Mouse (Mus musculus): ENCODE data around the gene B130006D01Rik. TPM values are rescaled to one million over a fixed set of nuclear protein-coding genes. Genes with fewer than 3 reads are reported as not detected.

Gene B130006D01Rik
- polyA plus RNA-seq, 1 experiment from 2014 or later: 0.91 TPM

- no peaks in the 10 kb centered on the region for H3K9me3 ChIP-seq (ENCODE audit: control insufficient read depth, low read length)
- H3K4me3 ChIP-seq (ENCODE audit: control insufficient read depth in 1 of 2, insufficient read depth in 1 of 2, low read depth in 1 of 2, low read length in 2 of 2): no peak overlapping the region
- H3K36me3 ChIP-seq (ENCODE audit: control insufficient read depth, insufficient read depth, low read length): no peaks in the 10 kb centered on the region
- H3K4me1 ChIP-seq (ENCODE audit: control insufficient read depth in 2 of 2, insufficient read depth in 2 of 2, low read length in 2 of 2): no peaks in the 10 kb centered on the region
- WGBS: 68% methylated on average over 4 of the region's 4 CpGs
- no peaks in the 10 kb centered on the region for H3K27me3 ChIP-seq (ENCODE audit: control insufficient read depth, insufficient read depth, low read length)
- H3K9ac ChIP-seq (ENCODE audit: low read length): no peak overlapping the region
- ATAC-seq (ENCODE audit: insufficient number of reproducible peaks, insufficient read depth, low FRiP score, low read depth): no peak
- peak overlapping the region in 1 of 2 experiments; percentile 24; a peak in 1 of 4 replicates for H3K27ac ChIP-seq (replicated peaks in 1 of 2; ENCODE audit: control insufficient read depth in 1 of 2, insufficient read depth in 1 of 2, low read depth in 2 of 2, low read length in 2 of 2)
- H3K4me2 ChIP-seq (ENCODE audit: low read length): no peak overlapping the region
Measured at GRCm38 (mm10) chr11:95704970-95705330, 18.4 kb upstream of the B130006D01Rik start.

DNA sequence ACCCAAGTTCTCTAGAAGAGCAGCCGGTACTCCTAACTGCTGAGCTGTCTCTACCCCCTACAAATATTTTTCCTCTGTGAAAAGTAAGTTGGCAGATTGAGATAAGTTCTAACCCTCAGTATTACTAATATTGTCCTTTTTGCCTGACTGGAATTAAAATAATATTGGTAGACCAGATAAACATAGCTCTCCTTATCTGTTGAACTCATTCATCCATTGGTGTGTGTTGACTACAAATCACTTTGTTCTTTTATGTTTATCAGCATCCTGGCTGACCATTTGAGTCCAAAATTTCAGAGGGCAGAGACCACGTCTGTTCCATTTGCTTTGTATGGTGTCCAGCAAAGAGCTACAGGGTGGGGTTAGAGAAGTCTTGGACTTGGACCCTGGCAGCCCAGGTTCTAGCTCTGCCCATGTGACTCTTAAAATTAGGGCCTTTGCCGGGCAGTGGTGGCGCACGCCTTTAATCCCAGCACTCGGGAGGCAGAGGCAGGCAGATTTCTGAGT, 13.8 kb upstream of the B130006D01Rik start:
- Histone ChIP-seq H3K4me2 (ENCODE audit: low read length) (no peak overlapping the region), H3K27me3 (ENCODE audit: control insufficient read depth, insufficient read depth, low read length) (no peaks in the 10 kb centered on the region), H3K9ac (ENCODE audit: low read length) (no peak overlapping the region), H3K4me1 (ENCODE audit: control insufficient read depth in 2 of 2, insufficient read depth in 2 of 2, low read length in 2 of 2) (peaks cover 7 to 17% of the 10 kb centered on the region in 2 experiments), H3K9me3 (ENCODE audit: control insufficient read depth, low read length) (no peaks in the 10 kb centered on the region), H3K27ac (replicated peaks in 1 of 2; ENCODE audit: control insufficient read depth in 1 of 2, insufficient read depth in 1 of 2, low read depth in 2 of 2, low read length in 2 of 2) (no peak overlapping the region), H3K4me3 (ENCODE audit: control insufficient read depth in 1 of 2, insufficient read depth in 1 of 2, low read depth in 1 of 2, low read length in 2 of 2) (no peak overlapping the region), H3K36me3 (ENCODE audit: control insufficient read depth, insufficient read depth, low read length) (no peaks in the 10 kb centered on the region)
- 86% methylated on average over 6 of the region's 6 CpGs for WGBS
- ATAC-seq (ENCODE audit: insufficient number of reproducible peaks, insufficient read depth, low FRiP score, low read depth): no peak

- WGBS: 76% methylated on average over 7 of the region's 7 CpGs
- no peak for ATAC-seq (ENCODE audit: insufficient number of reproducible peaks, insufficient read depth, low FRiP score, low read depth)
Measured at GRCm38 (mm10) chr11:95710478-95710877, 12.9 kb upstream of the B130006D01Rik start.

GRCm38 (mm10) chr11:95712085-95712562, 11.3 kb upstream of the B130006D01Rik start:
- Histone ChIP-seq H3K27me3 (ENCODE audit: control insufficient read depth, insufficient read depth, low read length) (no peaks in the 10 kb centered on the region), H3K4me3 (ENCODE audit: control insufficient read depth in 1 of 2, insufficient read depth in 1 of 2, low read depth in 1 of 2, low read length in 2 of 2) (peak overlapping the region; percentile 75 to 88), H3K9ac (ENCODE audit: low read length) (peak overlapping the region; percentile 96), H3K4me2 (ENCODE audit: low read length) (peak overlapping the region; percentile 99), H3K9me3 (ENCODE audit: control insufficient read depth, low read length) (no peaks in the 10 kb centered on the region), H3K27ac (replicated peaks in 1 of 2; ENCODE audit: control insufficient read depth in 1 of 2, insufficient read depth in 1 of 2, low read depth in 2 of 2, low read length in 2 of 2) (peak overlapping the region; percentile 68 to 95), H3K36me3 (ENCODE audit: control insufficient read depth, insufficient read depth, low read length) (no peaks in the 10 kb centered on the region), H3K4me1 (ENCODE audit: control insufficient read depth in 2 of 2, insufficient read depth in 2 of 2, low read length in 2 of 2) (peaks cover 7 to 28% of the 10 kb centered on the region in 2 experiments)
- no peak for ATAC-seq (ENCODE audit: insufficient number of reproducible peaks, insufficient read depth, low FRiP score, low read depth)
- WGBS: 25% methylated on average over 12 of the region's 12 CpGs

More at GRCm38 (mm10) chr11:95710478-95710877, 12.9 kb upstream of the B130006D01Rik start:
- Histone ChIP-seq H3K27ac (replicated peaks in 1 of 2; ENCODE audit: control insufficient read depth in 1 of 2, insufficient read depth in 1 of 2, low read depth in 2 of 2, low read length in 2 of 2) (no peak overlapping the region), H3K4me3 (ENCODE audit: control insufficient read depth in 1 of 2, insufficient read depth in 1 of 2, low read depth in 1 of 2, low read length in 2 of 2) (no peak overlapping the region), H3K27me3 (ENCODE audit: control insufficient read depth, insufficient read depth, low read length) (no peaks in the 10 kb centered on the region), H3K9ac (ENCODE audit: low read length) (no peak overlapping the region), H3K4me1 (ENCODE audit: control insufficient read depth in 2 of 2, insufficient read depth in 2 of 2, low read length in 2 of 2) (peaks cover 7 to 21% of the 10 kb centered on the region in 2 experiments), H3K9me3 (ENCODE audit: control insufficient read depth, low read length) (no peaks in the 10 kb centered on the region), H3K36me3 (ENCODE audit: control insufficient read depth, insufficient read depth, low read length) (no peaks in the 10 kb centered on the region), H3K4me2 (ENCODE audit: low read length) (no peak overlapping the region)

DNA sequence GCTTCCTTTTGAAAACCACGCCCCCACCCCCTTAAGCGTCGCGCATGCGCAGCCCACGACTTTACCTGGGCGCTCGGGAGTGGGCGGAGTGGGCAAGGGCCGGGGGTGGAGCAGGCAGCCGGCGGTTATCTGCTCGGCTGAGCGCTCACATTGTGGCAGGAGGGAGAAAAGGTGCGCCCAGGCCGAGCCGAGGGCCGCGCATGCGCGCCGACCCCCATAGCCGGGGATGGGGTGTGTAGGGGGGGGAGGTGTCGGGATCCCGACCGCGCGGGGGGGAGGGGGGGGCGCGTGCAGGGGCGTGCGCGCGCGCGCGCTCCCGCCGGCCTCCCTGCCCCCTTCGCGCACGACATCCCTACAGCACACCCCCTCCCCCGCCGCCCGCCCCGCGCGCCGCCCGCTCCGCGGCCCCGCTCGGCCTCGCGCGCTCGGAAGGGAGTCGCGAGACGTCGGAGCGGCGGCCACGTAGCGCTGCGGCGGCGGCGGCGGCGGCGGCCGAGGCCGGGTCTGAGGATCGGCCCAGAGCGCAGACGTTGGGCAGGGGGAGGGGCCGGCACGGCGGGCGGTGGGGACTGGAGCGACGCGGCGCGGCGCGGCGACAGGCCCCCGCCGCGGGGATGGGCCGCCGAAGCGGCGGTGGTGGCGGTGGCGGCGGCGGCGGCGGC, 10.7 kb upstream of the B130006D01Rik start, which contains the start of gene Zfp652:
Zfp652 (plus strand) TSS at position 111 of the 662 bp plus-strand sequence.
- peak within 1 kb of the TSS; percentile 75 to 88 for H3K4me3 ChIP-seq (ENCODE audit: control insufficient read depth in 1 of 2, insufficient read depth in 1 of 2, low read depth in 1 of 2, low read length in 2 of 2)
- peaks cover 7 to 28% of the 10 kb centered on the region in 2 experiments for H3K4me1 ChIP-seq (ENCODE audit: control insufficient read depth in 2 of 2, insufficient read depth in 2 of 2, low read length in 2 of 2)
- H3K9ac ChIP-seq (ENCODE audit: low read length): peak within 1 kb of the TSS; percentile 96
- no peaks in the 10 kb centered on the region for H3K27me3 ChIP-seq (ENCODE audit: control insufficient read depth, insufficient read depth, low read length)
- no peaks in the 10 kb centered on the region for H3K36me3 ChIP-seq (ENCODE audit: control insufficient read depth, insufficient read depth, low read length)
- peak within 1 kb of the TSS; percentile 99 for H3K4me2 ChIP-seq (ENCODE audit: low read length)
- WGBS: 0% methylated on average over 48 of the region's 103 CpGs
- peak within 1 kb of the TSS; percentile 68 to 95 for H3K27ac ChIP-seq (replicated peaks in 1 of 2; ENCODE audit: control insufficient read depth in 1 of 2, insufficient read depth in 1 of 2, low read depth in 2 of 2, low read length in 2 of 2)
- peak; percentile 87 for ATAC-seq (ENCODE audit: insufficient number of reproducible peaks, insufficient read depth, low FRiP score, low read depth)
- no peaks in the 10 kb centered on the region for H3K9me3 ChIP-seq (ENCODE audit: control insufficient read depth, low read length)

DNA sequence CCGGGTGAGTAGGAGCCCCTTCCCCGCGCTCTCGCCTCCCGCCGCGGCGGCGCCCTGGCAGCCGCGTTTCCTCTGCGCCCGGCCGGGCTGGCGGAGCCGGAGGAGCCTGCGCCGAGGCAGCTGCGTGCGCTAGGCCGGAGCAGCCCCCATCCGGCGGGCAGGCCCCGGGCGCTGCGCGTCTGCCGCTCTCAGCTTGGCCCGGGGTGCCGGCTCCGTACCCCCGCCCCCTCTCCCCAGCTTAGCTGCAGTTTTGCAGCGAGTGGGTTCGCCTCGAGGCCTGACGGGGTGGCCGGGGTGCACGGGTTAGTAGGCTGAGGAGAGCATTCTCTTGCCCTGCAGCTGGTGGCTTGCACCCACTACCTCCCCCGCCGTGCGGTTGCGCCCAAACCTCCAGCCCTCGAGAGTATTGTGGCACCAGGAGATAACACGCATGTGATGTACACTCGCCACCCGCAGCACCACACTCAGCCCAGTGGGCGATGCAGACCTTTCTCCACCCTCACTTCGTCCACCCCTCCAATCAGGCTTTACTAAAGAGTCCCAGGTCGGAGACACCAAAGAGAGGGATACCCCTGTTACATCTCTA, 10.1 kb upstream of the B130006D01Rik start:
- peak; percentile 53 for ATAC-seq (ENCODE audit: insufficient number of reproducible peaks, insufficient read depth, low FRiP score, low read depth)
- Histone ChIP-seq H3K4me3 (ENCODE audit: control insufficient read depth in 1 of 2, insufficient read depth in 1 of 2, low read depth in 1 of 2, low read length in 2 of 2) (peak overlapping the region; percentile 75 to 88), H3K9ac (ENCODE audit: low read length) (peak overlapping the region; percentile 96), H3K27ac (replicated peaks in 1 of 2; ENCODE audit: control insufficient read depth in 1 of 2, insufficient read depth in 1 of 2, low read depth in 2 of 2, low read length in 2 of 2) (peak overlapping the region; percentile 41 to 95), H3K27me3 (ENCODE audit: control insufficient read depth, insufficient read depth, low read length) (no peaks in the 10 kb centered on the region), H3K4me2 (ENCODE audit: low read length) (peak overlapping the region; percentile 99), H3K9me3 (ENCODE audit: control insufficient read depth, low read length) (no peaks in the 10 kb centered on the region), H3K4me1 (ENCODE audit: control insufficient read depth in 2 of 2, insufficient read depth in 2 of 2, low read length in 2 of 2) (peaks cover 7 to 28% of the 10 kb centered on the region in 2 experiments), H3K36me3 (ENCODE audit: control insufficient read depth, insufficient read depth, low read length) (no peaks in the 10 kb centered on the region)
- under 1% methylated on average over 42 of the region's 49 CpGs for WGBS

DNA sequence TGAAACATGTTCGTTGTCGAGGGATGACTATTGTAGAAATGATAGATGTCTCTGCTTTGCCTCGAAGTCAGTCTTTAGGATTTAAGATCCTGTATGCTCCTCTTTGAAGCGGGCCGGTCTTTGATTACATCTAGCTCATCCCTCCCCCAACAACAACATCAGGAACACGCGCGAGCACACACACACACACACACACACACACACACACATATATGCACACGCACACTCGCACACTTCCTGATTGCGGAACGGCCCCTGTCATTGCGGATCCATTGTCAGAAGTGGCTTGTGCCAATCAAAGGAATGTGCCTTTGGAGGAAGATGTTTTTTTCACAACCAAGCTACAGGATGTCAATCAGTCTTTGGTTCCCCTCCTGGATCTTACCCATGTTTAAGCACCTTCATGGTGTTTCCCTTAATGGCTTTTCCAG, 9.6 kb upstream of the B130006D01Rik start:
- WGBS: 1% methylated on average over 13 of the region's 13 CpGs
- Histone ChIP-seq H3K4me1 (ENCODE audit: control insufficient read depth in 2 of 2, insufficient read depth in 2 of 2, low read length in 2 of 2) (peaks cover 7 to 28% of the 10 kb centered on the region in 2 experiments), H3K4me3 (ENCODE audit: control insufficient read depth in 1 of 2, insufficient read depth in 1 of 2, low read depth in 1 of 2, low read length in 2 of 2) (peak overlapping the region; percentile 75 to 88), H3K27ac (replicated peaks in 1 of 2; ENCODE audit: control insufficient read depth in 1 of 2, insufficient read depth in 1 of 2, low read depth in 2 of 2, low read length in 2 of 2) (peak overlapping the region in 1 of 2 experiments; percentile 95; a peak in 2 of 4 replicates), H3K36me3 (ENCODE audit: control insufficient read depth, insufficient read depth, low read length) (no peaks in the 10 kb centered on the region), H3K9ac (ENCODE audit: low read length) (peak overlapping the region; percentile 96), H3K27me3 (ENCODE audit: control insufficient read depth, insufficient read depth, low read length) (no peaks in the 10 kb centered on the region), H3K4me2 (ENCODE audit: low read length) (peak overlapping the region; percentile 99), H3K9me3 (ENCODE audit: control insufficient read depth, low read length) (no peaks in the 10 kb centered on the region)
- no peak for ATAC-seq (ENCODE audit: insufficient number of reproducible peaks, insufficient read depth, low FRiP score, low read depth)

Data from heart, embryonic 14.5 days (tissue).